Mouse (Mus musculus) lung, embryonic 14.5 days (tissue): Measurements from ENCODE around the gene Tmem56. TPM values are rescaled to one million over a fixed set of nuclear protein-coding genes. Genes with fewer than 3 reads are reported as not detected.
A peak's percentile ranks its signal among the peaks of the same experiment; 100 is the strongest.

Source experiments
- ATAC-seq: fragments of 200-750 bp; cut with Nextera tagmentation; 2 replicates; pipeline ENCODE4 v1.8.0; 2017; ENCODE audit warnings: mild to moderate bottlenecking, moderate TSS enrichment, moderate library complexity; ENCODE audit not compliant: insufficient read depth
- DNase-seq: peaks from one replicate; pipeline ENCODE4 v3.0.0-alpha.2; 2015
- H3K27ac ChIP-seq: fragments of 300-500 bp; sonication (generic); 2 replicates; pipeline ENCODE4 v1.5.1; 2014; ENCODE audit warnings: low read depth, mild to moderate bottlenecking, moderate library complexity
- H3K27me3 ChIP-seq: fragments of 300-500 bp; sonication (generic); 2 replicates; pipeline ENCODE4 v1.6.1; 2014; ENCODE audit warnings: low read length, control low read depth; ENCODE audit not compliant: insufficient read depth
- H3K36me3 ChIP-seq: fragments of 300-500 bp; sonication (generic); 2 replicates; pipeline ENCODE4 v1.6.1; 2014; ENCODE audit warnings: control low read depth; ENCODE audit not compliant: insufficient read depth
- H3K4me1 ChIP-seq: fragments of 300-500 bp; sonication (generic); 2 replicates; pipeline ENCODE4 v1.6.1; 2014; ENCODE audit warnings: antibody characterized with exemption, control low read depth; ENCODE audit not compliant: insufficient read depth
- H3K4me2 ChIP-seq: fragments of 300-500 bp; sonication (generic); 2 replicates; pipeline ENCODE4 v1.6.1; 2014; ENCODE audit warnings: mild to moderate bottlenecking
- H3K4me3 ChIP-seq: fragments of 300-500 bp; sonication (generic); 2 replicates; pipeline ENCODE4 v1.5.1; 2014; ENCODE audit warnings: low read depth, low read length
- H3K9ac ChIP-seq: fragments of 300-500 bp; sonication (generic); 2 replicates; pipeline ENCODE4 v1.6.1; 2014
- H3K9me3 ChIP-seq: fragments of 300-500 bp; sonication (generic); 2 replicates; pipeline ENCODE4 v1.6.1; 2016; ENCODE audit warnings: low read depth, low read length, control low read depth
- CTCF ChIP-seq: IDR thresholded peaks from 2 replicates; pipeline ENCODE4 v1.5.1; 2016; ENCODE audit warnings: antibody characterized with exemption, low read depth
- WGBS: fragments of 180-500 bp; shearing (Covaris S2); extraction: QIAGEN DNeasy Blood & Tissue Kit; methylation state at CpG from one replicate; pipeline ENCODE4 v1.1.7; 2014; 5-methylcytosine and 5-hydroxymethylcytosine counted together
- polyA plus RNA-seq: library from polyadenylated mRNA; unstranded; fragments of >200 nt; fragmentation: Nextera tagmentation; extraction: Ambion mirVana; gene quantifications from 2 replicates; pipeline ENCODE4 v1.2.1, GENCODE M21; 2014

Gene Tmem56
- polyA plus RNA-seq, 1 experiment from 2014 or later: 0.34 TPM

GRCm38 (mm10) chr3:121171243-121171871, 111.5 kb downstream of the Tmem56 start, which contains the start of gene Rwdd3:
Rwdd3 (minus strand) TSS chr3:121171695.
- Histone ChIP-seq H3K9me3 (no peaks in the 10 kb centered on the region; the same call in 1 of the 2 replicates), H3K36me3 (no peaks in the 10 kb centered on the region), H3K4me1 (no peaks in the 10 kb centered on the region), H3K4me2 (peak within 1 kb of the TSS; percentile 83), H3K27me3 (no peaks in the 10 kb centered on the region), H3K4me3 (peak within 1 kb of the TSS; percentile 70), H3K9ac (peak within 1 kb of the TSS; percentile 63), H3K27ac (peak within 1 kb of the TSS; percentile 67; the same call in 1 of the 2 replicates)
- whole genome bisulfite sequencing: under 1% methylated on average over 40 of the region's 40 CpGs
- peak; percentile 87 for TF ChIP-seq CTCF
- peak; percentile 95 for DNase-seq
- peak; percentile 96 for ATAC-seq

GRCm38 (mm10) chr3:121170631-121171030, 112.3 kb downstream of the Tmem56 start:
- DNase-seq: no peak
- WGBS: 43% methylated on average over 7 of the region's 7 CpGs
- Histone ChIP-seq H3K36me3 (no peaks in the 10 kb centered on the region), H3K4me3 (peak overlapping the region; percentile 70), H3K4me1 (no peaks in the 10 kb centered on the region), H3K27ac (no peak overlapping the region), H3K9ac (peak overlapping the region; percentile 63), H3K9me3 (no peaks in the 10 kb centered on the region; the same call in 1 of the 2 replicates), H3K27me3 (no peaks in the 10 kb centered on the region), H3K4me2 (peak overlapping the region; percentile 83)
- ATAC-seq: no peak
- no peak for TF ChIP-seq CTCF

- no peak overlapping the region for H3K4me3 ChIP-seq
- no peaks in the 10 kb centered on the region; the same call in 1 of the 2 replicates for H3K9me3 ChIP-seq
- no peak overlapping the region for H3K27ac ChIP-seq
- H3K9ac ChIP-seq: no peak overlapping the region
- H3K4me2 ChIP-seq: no peak overlapping the region
- no peaks in the 10 kb centered on the region for H3K4me1 ChIP-seq
- TF ChIP-seq CTCF: no peak
- DNase-seq (no peak), ATAC-seq (no peak)
- no peaks in the 10 kb centered on the region for H3K27me3 ChIP-seq
- H3K36me3 ChIP-seq: no peaks in the 10 kb centered on the region
- 69% methylated on average over 15 of the region's 15 CpGs for WGBS
Observed at GRCm38 (mm10) chr3:121169092-121169942, 113.6 kb downstream of the Tmem56 start.

- Histone ChIP-seq H3K4me2 (no peak overlapping the region), H3K9ac (no peak overlapping the region)
Observed at GRCm38 (mm10) chr3:121168581-121168980, 114.3 kb downstream of the Tmem56 start.

GRCm38 (mm10) chr3:121163271-121163819, 119.6 kb downstream of the Tmem56 start:
- no peak overlapping the region for H3K9ac ChIP-seq
- H3K4me3 ChIP-seq: no peak overlapping the region
- H3K27me3 ChIP-seq: no peaks in the 10 kb centered on the region
- H3K4me1 ChIP-seq: no peaks in the 10 kb centered on the region; the same call in 1 of the 2 replicates
- no peak overlapping the region for H3K27ac ChIP-seq
- DNase-seq (peak; percentile 73), ATAC-seq (no peak)
- H3K4me2 ChIP-seq: no peak overlapping the region
- H3K36me3 ChIP-seq: no peaks in the 10 kb centered on the region
- peak; percentile 80 for TF ChIP-seq CTCF
- no peaks in the 10 kb centered on the region; the same call in 1 of the 2 replicates for H3K9me3 ChIP-seq
- WGBS: 42% methylated on average over 7 of the region's 7 CpGs

More at GRCm38 (mm10) chr3:121168581-121168980, 114.3 kb downstream of the Tmem56 start:
- no peak for ATAC-seq
- Histone ChIP-seq H3K4me1 (no peaks in the 10 kb centered on the region), H3K27ac (no peak overlapping the region), H3K36me3 (no peaks in the 10 kb centered on the region), H3K4me3 (no peak overlapping the region), H3K9me3 (no peaks in the 10 kb centered on the region; the same call in 1 of the 2 replicates), H3K27me3 (no peaks in the 10 kb centered on the region)
- WGBS: 75% methylated on average over 8 of the region's 8 CpGs
- no peak for DNase-seq
- TF ChIP-seq CTCF: no peak

- no peaks in the 10 kb centered on the region for H3K36me3 ChIP-seq
- H3K4me2 ChIP-seq: no peak overlapping the region
- H3K27ac ChIP-seq: no peak overlapping the region
- H3K9ac ChIP-seq: no peak overlapping the region
- DNase-seq: no peak
- ATAC-seq: no peak
- peak; percentile 49 for TF ChIP-seq CTCF
- no peaks in the 10 kb centered on the region for H3K27me3 ChIP-seq
- H3K9me3 ChIP-seq: no peaks in the 10 kb centered on the region; the same call in 1 of the 2 replicates
- no peaks in the 10 kb centered on the region; the same call in 1 of the 2 replicates for H3K4me1 ChIP-seq
- WGBS: 47% methylated on average over 2 of the region's 2 CpGs
- no peak overlapping the region for H3K4me3 ChIP-seq
Observed at GRCm38 (mm10) chr3:121161661-121162060, 121.2 kb downstream of the Tmem56 start.
